Mouse (Mus musculus) forebrain, embryonic 16.5 days (tissue): ENCODE data around the gene Ccl11. TPM values are rescaled to one million over a fixed set of nuclear protein-coding genes. Genes with fewer than 3 reads are reported as not detected.

Experiments
- ATAC-seq: fragments of 200-750 bp; cut with Nextera tagmentation; 2 replicates; pipeline ENCODE4 v1.8.0; 2017; ENCODE audit warnings: mild to moderate bottlenecking, moderate library complexity
- H3K27ac ChIP-seq: fragments of 300-500 bp; sonication (generic); 2 replicates; pipeline ENCODE4 v1.5.1; 2014; ENCODE audit warnings: low read length, control low read depth
- H3K27me3 ChIP-seq: fragments of 300-500 bp; sonication (generic); replicated peaks from 2 replicates; pipeline ENCODE4 v1.6.1; 2014; ENCODE audit warnings: low read length; ENCODE audit not compliant: control insufficient read depth, insufficient read depth
- H3K36me3 ChIP-seq: fragments of 300-500 bp; sonication (generic); 2 replicates; pipeline ENCODE4 v1.6.1; 2014; ENCODE audit not compliant: control insufficient read depth, insufficient read depth
- H3K4me1 ChIP-seq: fragments of 300-500 bp; sonication (generic); replicated peaks from 2 replicates; pipeline ENCODE4 v1.6.1; 2014; ENCODE audit warnings: low read length; ENCODE audit not compliant: control insufficient read depth, insufficient read depth
- H3K4me2 ChIP-seq: fragments of 300-500 bp; sonication (generic); 2 replicates; pipeline ENCODE4 v1.6.1; 2014; ENCODE audit warnings: mild to moderate bottlenecking, low read length, control low read depth
- H3K4me3 ChIP-seq: fragments of 300-500 bp; sonication (generic); replicated peaks from 2 replicates; pipeline ENCODE4 v1.5.1; 2014; ENCODE audit warnings: mild to moderate bottlenecking, low read length, control low read depth
- H3K9ac ChIP-seq: fragments of 300-500 bp; sonication (generic); replicated peaks from 2 replicates; pipeline ENCODE4 v1.6.1; 2014; ENCODE audit warnings: low read depth, low read length, control low read depth
- H3K9me3 ChIP-seq: fragments of 300-500 bp; sonication (generic); 2 replicates; pipeline ENCODE4 v1.6.1; 2016; ENCODE audit warnings: low read length; ENCODE audit not compliant: control insufficient read depth
- WGBS: fragments of 180-500 bp; shearing (Covaris S2); extraction: QIAGEN DNeasy Blood & Tissue Kit; methylation state at CpG from one replicate; pipeline ENCODE4 v1.1.7; 2014; 5-methylcytosine and 5-hydroxymethylcytosine counted together
- polyA plus RNA-seq: library from polyadenylated mRNA; unstranded; fragments of >200 nt; fragmentation: Nextera tagmentation; extraction: Ambion mirVana; gene quantifications from 2 replicates; pipeline ENCODE4 v1.2.1, GENCODE M21; 2015

Gene Ccl11
- not detected in 2 replicates for polyA plus RNA-seq

GRCm38 (mm10) chr11:82057646-82058045 lies at the start of gene Ccl11:
Ccl11 (plus strand) TSS chr11:82057823.
- Histone ChIP-seq H3K27ac (no peak within 1 kb of the TSS), H3K36me3 (no peaks in the 10 kb centered on the region), H3K4me3 (no peak within 1 kb of the TSS), H3K4me1 (no peaks in the 10 kb centered on the region), H3K9ac (no peak within 1 kb of the TSS), H3K9me3 (no peaks in the 10 kb centered on the region), H3K4me2 (no peak within 1 kb of the TSS), H3K27me3 (no peaks in the 10 kb centered on the region)
- no peak for ATAC-seq
- 82% methylated on average over 6 of the region's 6 CpGs for WGBS

GRCm38 (mm10) chr11:82010115-82010514 lies 47.5 kb upstream of the Ccl11 start:
- WGBS: 91% methylated on average over 3 of the region's 3 CpGs
- Histone ChIP-seq H3K4me2 (no peak overlapping the region), H3K27me3 (no peaks in the 10 kb centered on the region), H3K4me3 (no peak overlapping the region), H3K4me1 (no peaks in the 10 kb centered on the region), H3K9me3 (no peaks in the 10 kb centered on the region), H3K9ac (no peak overlapping the region), H3K27ac (no peak overlapping the region), H3K36me3 (no peaks in the 10 kb centered on the region)
- ATAC-seq: no peak

- no peaks in the 10 kb centered on the region for H3K36me3 ChIP-seq
- H3K27ac ChIP-seq: no peak overlapping the region
- no peak for ATAC-seq
- no peaks in the 10 kb centered on the region for H3K9me3 ChIP-seq
- no peaks in the 10 kb centered on the region for H3K27me3 ChIP-seq
- H3K4me2 ChIP-seq: no peak overlapping the region
- no peak overlapping the region for H3K9ac ChIP-seq
- WGBS: 72% methylated on average over 8 of the region's 8 CpGs
- no peaks in the 10 kb centered on the region for H3K4me1 ChIP-seq
- H3K4me3 ChIP-seq: no peak overlapping the region
Observed at GRCm38 (mm10) chr11:82011411-82012193, 46.0 kb upstream of the Ccl11 start.

- H3K27me3 ChIP-seq: no peaks in the 10 kb centered on the region
- H3K9me3 ChIP-seq: no peaks in the 10 kb centered on the region
- no peak overlapping the region for H3K27ac ChIP-seq
- H3K4me1 ChIP-seq: no peaks in the 10 kb centered on the region
- no peak overlapping the region for H3K9ac ChIP-seq
- H3K4me3 ChIP-seq: no peak overlapping the region
- no peaks in the 10 kb centered on the region for H3K36me3 ChIP-seq
- no peak for ATAC-seq
- no peak overlapping the region for H3K4me2 ChIP-seq
- WGBS: 75% methylated on average over 1 of the region's 1 CpGs
Observed at GRCm38 (mm10) chr11:82013756-82014155, 43.9 kb upstream of the Ccl11 start.

- Histone ChIP-seq H3K9me3 (no peaks in the 10 kb centered on the region), H3K4me3 (no peak overlapping the region), H3K4me2 (no peak overlapping the region), H3K27me3 (no peaks in the 10 kb centered on the region), H3K4me1 (no peaks in the 10 kb centered on the region), H3K9ac (no peak overlapping the region), H3K27ac (no peak overlapping the region), H3K36me3 (no peaks in the 10 kb centered on the region)
- no peak for ATAC-seq
- WGBS: 81% methylated on average over 2 of the region's 2 CpGs
Observed at GRCm38 (mm10) chr11:82015066-82015465, 42.6 kb upstream of the Ccl11 start.

GRCm38 (mm10) chr11:82016181-82016780 lies 41.3 kb upstream of the Ccl11 start:
- Histone ChIP-seq H3K9me3 (no peaks in the 10 kb centered on the region), H3K4me1 (no peaks in the 10 kb centered on the region), H3K9ac (no peak overlapping the region), H3K4me2 (no peak overlapping the region), H3K4me3 (no peak overlapping the region), H3K27me3 (no peaks in the 10 kb centered on the region), H3K36me3 (no peaks in the 10 kb centered on the region), H3K27ac (no peak overlapping the region)
- 80% methylated on average over 3 of the region's 3 CpGs for WGBS
- no peak for ATAC-seq

- no peak overlapping the region for H3K9ac ChIP-seq
- no peaks in the 10 kb centered on the region for H3K9me3 ChIP-seq
- 65% methylated on average over 2 of the region's 2 CpGs for WGBS
- H3K36me3 ChIP-seq: no peaks in the 10 kb centered on the region
- H3K4me2 ChIP-seq: no peak overlapping the region
- no peaks in the 10 kb centered on the region for H3K4me1 ChIP-seq
- no peak overlapping the region for H3K4me3 ChIP-seq
- no peaks in the 10 kb centered on the region for H3K27me3 ChIP-seq
- H3K27ac ChIP-seq: no peak overlapping the region
- no peak for ATAC-seq
Observed at GRCm38 (mm10) chr11:82019389-82019788, 38.2 kb upstream of the Ccl11 start.

- H3K36me3 ChIP-seq: no peaks in the 10 kb centered on the region
- no peak overlapping the region for H3K9ac ChIP-seq
- no peak overlapping the region for H3K4me3 ChIP-seq
- no peak overlapping the region for H3K27ac ChIP-seq
- H3K4me2 ChIP-seq: no peak overlapping the region
- H3K9me3 ChIP-seq: no peaks in the 10 kb centered on the region
- no peak for ATAC-seq
- H3K4me1 ChIP-seq: no peaks in the 10 kb centered on the region
- H3K27me3 ChIP-seq: no peaks in the 10 kb centered on the region
Observed at GRCm38 (mm10) chr11:82019793-82020192, 37.8 kb upstream of the Ccl11 start.

GRCm38 (mm10) chr11:82021406-82021805 lies 36.2 kb upstream of the Ccl11 start:
- no peaks in the 10 kb centered on the region for H3K27me3 ChIP-seq
- H3K4me2 ChIP-seq: no peak overlapping the region
- H3K4me3 ChIP-seq: no peak overlapping the region
- H3K27ac ChIP-seq: no peak overlapping the region
- no peak for ATAC-seq
- H3K9ac ChIP-seq: no peak overlapping the region
- H3K9me3 ChIP-seq: no peaks in the 10 kb centered on the region
- H3K36me3 ChIP-seq: no peaks in the 10 kb centered on the region
- WGBS: 75% methylated on average over 3 of the region's 3 CpGs
- H3K4me1 ChIP-seq: no peaks in the 10 kb centered on the region
